Mouse (Mus musculus): Measurements from ENCODE around the gene Rab8a. TPM values are rescaled to one million over a fixed set of nuclear protein-coding genes. Genes with fewer than 3 reads are reported as not detected.

Gene Rab8a
- polyA plus RNA-seq, 1 experiment from 2014 or later = 84.3 TPM

DNA sequence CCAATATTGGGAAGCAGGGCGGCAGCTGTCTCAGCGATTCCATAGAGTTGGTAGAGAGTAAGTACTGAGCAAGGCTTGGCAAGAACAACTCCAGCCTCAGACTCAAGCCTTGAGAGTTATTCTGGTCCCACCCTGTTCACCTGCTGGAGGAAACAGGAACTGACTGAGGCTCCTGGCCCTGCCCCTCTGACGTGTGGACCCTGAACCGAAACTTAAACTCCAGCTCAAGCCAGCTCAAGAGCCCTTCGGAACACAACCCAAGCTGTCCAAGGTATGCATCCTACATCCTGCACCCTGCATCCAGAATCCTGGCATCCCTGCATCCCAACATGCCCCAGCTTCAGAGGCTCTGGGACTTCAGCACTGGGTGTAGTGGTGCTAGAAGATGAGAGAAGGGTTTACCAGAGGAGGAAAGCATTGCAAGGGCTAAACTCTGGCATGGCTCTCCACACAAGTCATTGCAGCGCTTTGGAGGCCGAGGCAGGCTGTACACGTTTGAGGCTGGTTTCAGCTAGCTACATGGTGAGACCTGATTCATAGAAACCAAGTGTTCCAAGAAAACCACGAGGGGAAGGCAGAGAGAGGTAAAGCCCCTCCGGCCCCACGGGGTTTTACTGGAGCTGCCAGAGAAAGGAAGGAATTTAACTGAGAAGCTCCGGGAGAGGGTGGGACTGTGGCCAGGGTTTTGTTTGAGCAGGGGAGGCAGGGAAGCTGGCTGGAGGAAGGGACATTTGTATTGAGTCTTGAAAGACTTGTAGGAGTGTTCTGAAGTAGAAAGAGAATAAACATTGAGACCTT, 28.6 kb downstream of the Rab8a start, which contains the start of gene Hsh2d:
Gene Hsh2d (plus strand): TSS at position 222 of the 798 bp plus-strand sequence.
- no peak for ATAC-seq
- WGBS = 66% methylated on average over 12 of the region's 12 CpGs
- Histone ChIP-seq H3K4me3 (ENCODE audit: low read length) (no peak within 1 kb of the TSS), H3K4me1 (ENCODE audit: control insufficient read depth, insufficient read depth, low read depth, low read length) (no peaks in the 10 kb centered on the region), H3K27me3 (replicated peaks; ENCODE audit: control insufficient read depth, insufficient read depth, low read length) (no peaks in the 10 kb centered on the region), H3K36me3 (ENCODE audit: control insufficient read depth, insufficient read depth, low read length) (no peaks in the 10 kb centered on the region), H3K9ac (ENCODE audit: low read depth, low read length) (no peak within 1 kb of the TSS), H3K9me3 (ENCODE audit: control insufficient read depth, low read length) (no peaks in the 10 kb centered on the region), H3K27ac (ENCODE audit: low read depth, low read length) (no peak within 1 kb of the TSS), H3K4me2 (ENCODE audit: low read length) (no peak within 1 kb of the TSS)

- H3K9me3 ChIP-seq (ENCODE audit: control insufficient read depth, low read length) = no peaks in the 10 kb centered on the region
- H3K4me3 ChIP-seq (ENCODE audit: low read length) = no peak overlapping the region
- no peaks in the 10 kb centered on the region for H3K27me3 ChIP-seq (replicated peaks; ENCODE audit: control insufficient read depth, insufficient read depth, low read length)
- H3K4me2 ChIP-seq (ENCODE audit: low read length) = no peak overlapping the region
- ATAC-seq = no peak
- no peaks in the 10 kb centered on the region for H3K4me1 ChIP-seq (ENCODE audit: control insufficient read depth, insufficient read depth, low read depth, low read length)
- WGBS = 94% methylated on average over 2 of the region's 2 CpGs
- no peak overlapping the region for H3K9ac ChIP-seq (ENCODE audit: low read depth, low read length)
- no peaks in the 10 kb centered on the region for H3K36me3 ChIP-seq (ENCODE audit: control insufficient read depth, insufficient read depth, low read length)
- no peak overlapping the region for H3K27ac ChIP-seq (ENCODE audit: low read depth, low read length)
These were observed 29.2 kb downstream of the Rab8a start for GRCm38 (mm10) chr8:72190215-72190539.

DNA sequence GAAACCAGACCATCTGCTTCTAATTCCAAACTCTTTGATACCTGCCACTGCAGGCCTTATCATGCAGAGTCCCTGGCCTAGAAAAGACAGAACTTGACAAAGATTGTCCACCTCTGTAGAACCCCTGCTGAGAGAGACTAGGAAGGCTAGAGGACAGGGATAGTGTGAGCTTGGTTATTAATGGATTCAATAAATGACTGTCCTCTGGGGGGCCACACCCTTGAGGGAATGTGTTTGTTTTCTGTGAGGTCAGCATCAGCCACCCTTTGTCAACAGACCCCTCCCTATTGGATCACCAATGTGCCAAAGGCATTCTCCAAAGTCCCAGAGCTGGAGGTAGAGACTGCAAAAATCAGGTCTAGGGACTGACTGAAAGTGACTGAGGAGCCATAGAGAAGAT, 31.1 kb downstream of the Rab8a start:
- H3K4me3 ChIP-seq (ENCODE audit: low read length) = no peak overlapping the region
- H3K4me1 ChIP-seq (ENCODE audit: control insufficient read depth, insufficient read depth, low read depth, low read length) = no peaks in the 10 kb centered on the region
- H3K4me2 ChIP-seq (ENCODE audit: low read length) = no peak overlapping the region
- H3K36me3 ChIP-seq (ENCODE audit: control insufficient read depth, insufficient read depth, low read length) = no peaks in the 10 kb centered on the region
- no peak overlapping the region for H3K9ac ChIP-seq (ENCODE audit: low read depth, low read length)
- no peaks in the 10 kb centered on the region for H3K9me3 ChIP-seq (ENCODE audit: control insufficient read depth, low read length)
- H3K27me3 ChIP-seq (replicated peaks; ENCODE audit: control insufficient read depth, insufficient read depth, low read length) = no peaks in the 10 kb centered on the region
- H3K27ac ChIP-seq (ENCODE audit: low read depth, low read length) = no peak overlapping the region
- ATAC-seq = no peak

DNA sequence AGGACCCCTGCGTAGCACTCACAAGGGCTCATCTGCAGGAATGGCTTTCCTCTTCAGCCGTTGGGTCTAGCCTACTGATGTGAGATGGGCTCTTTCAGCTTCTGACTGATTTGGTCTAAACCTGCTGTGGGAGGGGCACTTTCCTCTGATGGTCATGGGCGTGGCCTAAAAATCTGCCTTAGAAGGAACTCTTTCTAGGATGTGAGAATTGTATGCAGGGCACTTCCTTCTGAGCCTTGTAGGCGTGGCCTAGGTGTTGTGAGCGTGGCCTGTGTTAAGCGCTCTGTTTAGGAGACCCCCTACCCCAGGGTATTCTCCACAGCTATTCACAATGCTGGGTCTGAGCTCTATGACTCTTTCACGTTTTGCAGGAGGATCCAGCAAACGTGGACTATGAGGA, 37.0 kb downstream of the Rab8a start:
- WGBS = 66% methylated on average over 8 of the region's 8 CpGs
- no peaks in the 10 kb centered on the region for H3K4me1 ChIP-seq (ENCODE audit: control insufficient read depth, insufficient read depth, low read depth, low read length)
- no peak for ATAC-seq

DNA sequence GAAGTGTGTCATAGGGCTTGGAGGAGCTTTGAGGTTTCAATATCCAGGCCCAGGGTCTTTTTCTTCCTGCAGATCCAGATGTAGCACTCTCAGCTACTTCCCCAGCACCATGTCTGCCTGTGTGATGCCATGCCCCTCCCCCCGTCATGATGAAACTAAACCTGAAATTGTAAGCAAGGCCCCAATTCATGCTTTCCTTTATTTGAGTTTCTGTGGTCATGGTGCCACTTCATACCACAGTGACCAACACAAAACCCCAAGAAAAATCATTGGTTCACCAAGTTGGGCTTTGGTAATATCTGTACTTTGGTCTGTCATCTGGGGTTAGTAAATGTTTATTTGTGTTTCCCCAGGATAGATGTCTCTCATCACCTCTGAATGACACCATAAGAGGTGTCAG, 47.6 kb downstream of the Rab8a start:
- no peak for ATAC-seq
- Histone ChIP-seq H3K4me2 (ENCODE audit: low read length) (no peak overlapping the region), H3K36me3 (ENCODE audit: control insufficient read depth, insufficient read depth, low read length) (no peaks in the 10 kb centered on the region), H3K4me1 (ENCODE audit: control insufficient read depth, insufficient read depth, low read depth, low read length) (no peaks in the 10 kb centered on the region), H3K9ac (ENCODE audit: low read depth, low read length) (no peak overlapping the region), H3K27ac (ENCODE audit: low read depth, low read length) (no peak overlapping the region), H3K9me3 (ENCODE audit: control insufficient read depth, low read length) (peaks cover 6% of the 10 kb centered on the region), H3K27me3 (replicated peaks; ENCODE audit: control insufficient read depth, insufficient read depth, low read length) (no peaks in the 10 kb centered on the region), H3K4me3 (ENCODE audit: low read length) (no peak overlapping the region)
- WGBS = 90% methylated on average over 1 of the region's 1 CpGs

More for the DNA sequence above, 37.0 kb downstream of the Rab8a start:
- Histone ChIP-seq H3K4me2 (ENCODE audit: low read length) (no peak overlapping the region), H3K4me3 (ENCODE audit: low read length) (no peak overlapping the region), H3K36me3 (ENCODE audit: control insufficient read depth, insufficient read depth, low read length) (no peaks in the 10 kb centered on the region), H3K27me3 (replicated peaks; ENCODE audit: control insufficient read depth, insufficient read depth, low read length) (no peaks in the 10 kb centered on the region), H3K27ac (ENCODE audit: low read depth, low read length) (no peak overlapping the region), H3K9me3 (ENCODE audit: control insufficient read depth, low read length) (peaks cover 7% of the 10 kb centered on the region), H3K9ac (ENCODE audit: low read depth, low read length) (no peak overlapping the region)

- 80% methylated on average over 4 of the region's 4 CpGs for WGBS
- Histone ChIP-seq H3K4me2 (ENCODE audit: low read length) (no peak overlapping the region), H3K9ac (ENCODE audit: low read depth, low read length) (no peak overlapping the region), H3K9me3 (ENCODE audit: control insufficient read depth, low read length) (no peaks in the 10 kb centered on the region), H3K27me3 (replicated peaks; ENCODE audit: control insufficient read depth, insufficient read depth, low read length) (no peaks in the 10 kb centered on the region), H3K27ac (ENCODE audit: low read depth, low read length) (no peak overlapping the region), H3K4me1 (ENCODE audit: control insufficient read depth, insufficient read depth, low read depth, low read length) (no peaks in the 10 kb centered on the region), H3K4me3 (ENCODE audit: low read length) (no peak overlapping the region), H3K36me3 (ENCODE audit: control insufficient read depth, insufficient read depth, low read length) (no peaks in the 10 kb centered on the region)
- ATAC-seq = no peak
These were observed 49.2 kb downstream of the Rab8a start for GRCm38 (mm10) chr8:72210222-72210621.

- Histone ChIP-seq H3K4me1 (ENCODE audit: control insufficient read depth, insufficient read depth, low read depth, low read length) (no peaks in the 10 kb centered on the region), H3K27ac (ENCODE audit: low read depth, low read length) (no peak overlapping the region), H3K36me3 (ENCODE audit: control insufficient read depth, insufficient read depth, low read length) (no peaks in the 10 kb centered on the region), H3K4me2 (ENCODE audit: low read length) (no peak overlapping the region), H3K9ac (ENCODE audit: low read depth, low read length) (no peak overlapping the region), H3K27me3 (replicated peaks; ENCODE audit: control insufficient read depth, insufficient read depth, low read length) (no peaks in the 10 kb centered on the region), H3K4me3 (ENCODE audit: low read length) (no peak overlapping the region), H3K9me3 (ENCODE audit: control insufficient read depth, low read length) (no peaks in the 10 kb centered on the region)
- WGBS = 68% methylated on average over 2 of the region's 2 CpGs
- no peak for ATAC-seq
These were observed 49.7 kb downstream of the Rab8a start for GRCm38 (mm10) chr8:72210710-72211109.

- no peak for ATAC-seq
- Histone ChIP-seq H3K9ac (ENCODE audit: low read depth, low read length) (no peak overlapping the region), H3K9me3 (ENCODE audit: control insufficient read depth, low read length) (no peaks in the 10 kb centered on the region), H3K27ac (ENCODE audit: low read depth, low read length) (no peak overlapping the region), H3K27me3 (replicated peaks; ENCODE audit: control insufficient read depth, insufficient read depth, low read length) (no peaks in the 10 kb centered on the region; the same call in 1 of the 2 replicates), H3K4me3 (ENCODE audit: low read length) (no peak overlapping the region), H3K4me2 (ENCODE audit: low read length) (no peak overlapping the region), H3K4me1 (ENCODE audit: control insufficient read depth, insufficient read depth, low read depth, low read length) (no peaks in the 10 kb centered on the region), H3K36me3 (ENCODE audit: control insufficient read depth, insufficient read depth, low read length) (no peaks in the 10 kb centered on the region)
- WGBS = 86% methylated on average over 1 of the region's 1 CpGs
These were observed 50.8 kb downstream of the Rab8a start for GRCm38 (mm10) chr8:72211846-72212245.

DNA sequence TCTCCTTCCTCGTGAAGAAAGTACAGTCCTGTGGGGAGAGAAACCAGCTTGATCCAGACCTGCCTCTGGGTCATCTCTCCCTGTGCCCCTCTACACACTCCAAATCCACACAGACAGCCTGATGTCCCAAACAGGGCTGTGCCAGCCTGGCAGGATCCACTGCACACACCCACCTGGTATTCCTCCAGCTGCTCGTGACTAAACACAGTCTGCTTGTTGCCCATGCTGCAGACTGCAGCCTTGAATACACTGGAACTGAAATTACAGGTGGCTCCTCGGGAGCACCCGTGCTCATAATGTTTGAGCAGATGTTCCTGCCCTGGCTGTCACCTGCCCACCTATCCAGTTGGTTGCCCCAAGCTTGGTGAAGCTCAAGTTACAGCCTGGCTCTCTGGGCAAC, 51.8 kb downstream of the Rab8a start, which contains the start of gene Cib3:
Gene Cib3 (minus strand): TSS at position 87 of the 400 bp plus-strand sequence.
- 56% methylated on average over 4 of the region's 4 CpGs for WGBS
- no peak within 1 kb of the TSS for H3K9ac ChIP-seq (ENCODE audit: low read depth, low read length)
- no peaks in the 10 kb centered on the region for H3K4me1 ChIP-seq (ENCODE audit: control insufficient read depth, insufficient read depth, low read depth, low read length)
- ATAC-seq = no peak
- peaks cover 2% of the 10 kb centered on the region; the same call in 1 of the 2 replicates for H3K27me3 ChIP-seq (replicated peaks; ENCODE audit: control insufficient read depth, insufficient read depth, low read length)
- H3K9me3 ChIP-seq (ENCODE audit: control insufficient read depth, low read length) = no peaks in the 10 kb centered on the region
- no peak within 1 kb of the TSS for H3K4me3 ChIP-seq (ENCODE audit: low read length)
- no peak within 1 kb of the TSS for H3K4me2 ChIP-seq (ENCODE audit: low read length)
- no peaks in the 10 kb centered on the region for H3K36me3 ChIP-seq (ENCODE audit: control insufficient read depth, insufficient read depth, low read length)
- no peak within 1 kb of the TSS for H3K27ac ChIP-seq (ENCODE audit: low read depth, low read length)
